Mouse (Mus musculus): ENCODE results near the gene Mpg. TPM values are rescaled to one million over a fixed set of nuclear protein-coding genes. Genes with fewer than 3 reads are reported as not detected.

The Mpg gene
- total and polyA plus RNA-seq, 2 experiments from 2014 or later, result 29.7 to 31.0 TPM

GRCm38 (mm10) chr11:32237411-32237795 lies 11.1 kb downstream of the Mpg start:
- H3K4me3 ChIP-seq (ENCODE audit: low read depth, low read length), result no peak overlapping the region
- no peak overlapping the region for H3K4me2 ChIP-seq (ENCODE audit: low read depth)
- no peaks in the 10 kb centered on the region for H3K9me3 ChIP-seq (ENCODE audit: low read length)
- no peak for TF ChIP-seq CTCF (IDR thresholded peaks at IDR 0.05; ENCODE audit: low read depth)
- no peak overlapping the region for H3K9ac ChIP-seq
- peaks cover 11% of the 10 kb centered on the region for H3K36me3 ChIP-seq (ENCODE audit: insufficient read depth)
- WGBS, result 82% methylated on average over 3 of the region's 3 CpGs
- H3K27ac ChIP-seq (ENCODE audit: low read depth, low read length), result 0 out of 2 replicates have a peak overlapping the region, but pooled peaks have one; percentile 63
- H3K27me3 ChIP-seq (ENCODE audit: insufficient read depth, low read length), result no peaks in the 10 kb centered on the region
- peaks cover 9% of the 10 kb centered on the region for H3K4me1 ChIP-seq (ENCODE audit: insufficient read depth)
- no peak for ATAC-seq
- no peak for DNase-seq

- H3K4me2 ChIP-seq (ENCODE audit: low read depth), result no peak overlapping the region
- 60% methylated on average over 5 of the region's 5 CpGs for WGBS
- H3K4me1 ChIP-seq (ENCODE audit: insufficient read depth), result peaks cover 9% of the 10 kb centered on the region
- ATAC-seq, result 0 out of 2 replicates have a peak, but pooled peaks have one; percentile 21
- no peak overlapping the region for H3K27ac ChIP-seq (ENCODE audit: low read depth, low read length)
- DNase-seq, result peak; percentile 74
- H3K4me3 ChIP-seq (ENCODE audit: low read depth, low read length), result no peak overlapping the region
- H3K9ac ChIP-seq, result no peak overlapping the region
- TF ChIP-seq CTCF (IDR thresholded peaks at IDR 0.05; ENCODE audit: low read depth), result peak; percentile 96
- H3K9me3 ChIP-seq (ENCODE audit: low read length), result no peaks in the 10 kb centered on the region
- no peaks in the 10 kb centered on the region for H3K27me3 ChIP-seq (ENCODE audit: insufficient read depth, low read length)
- H3K36me3 ChIP-seq (ENCODE audit: insufficient read depth), result peaks cover 14% of the 10 kb centered on the region
Measured at GRCm38 (mm10) chr11:32238093-32238860, 12.0 kb downstream of the Mpg start.

GRCm38 (mm10) chr11:32241391-32241790 lies 15.1 kb downstream of the Mpg start:
- H3K4me3 ChIP-seq (ENCODE audit: low read depth, low read length), result no peak overlapping the region
- H3K9me3 ChIP-seq (ENCODE audit: low read length), result no peaks in the 10 kb centered on the region
- ATAC-seq, result no peak
- H3K4me2 ChIP-seq (ENCODE audit: low read depth), result no peak overlapping the region
- no peaks in the 10 kb centered on the region for H3K27me3 ChIP-seq (ENCODE audit: insufficient read depth, low read length)
- peaks cover 28% of the 10 kb centered on the region for H3K36me3 ChIP-seq (ENCODE audit: insufficient read depth)
- H3K27ac ChIP-seq (ENCODE audit: low read depth, low read length), result no peak overlapping the region
- H3K4me1 ChIP-seq (ENCODE audit: insufficient read depth), result peaks cover 4% of the 10 kb centered on the region; the same call in 1 of the 2 replicates
- DNase-seq, result no peak
- TF ChIP-seq CTCF (IDR thresholded peaks at IDR 0.05; ENCODE audit: low read depth), result no peak
- no peak overlapping the region for H3K9ac ChIP-seq

- no peak for TF ChIP-seq CTCF (IDR thresholded peaks at IDR 0.05; ENCODE audit: low read depth)
- 92% methylated on average over 3 of the region's 3 CpGs for WGBS
- Histone ChIP-seq H3K36me3 (ENCODE audit: insufficient read depth) (peaks cover 35% of the 10 kb centered on the region), H3K4me1 (ENCODE audit: insufficient read depth) (no peaks in the 10 kb centered on the region), H3K27ac (ENCODE audit: low read depth, low read length) (no peak overlapping the region), H3K4me2 (ENCODE audit: low read depth) (no peak overlapping the region), H3K9me3 (ENCODE audit: low read length) (no peaks in the 10 kb centered on the region), H3K4me3 (ENCODE audit: low read depth, low read length) (no peak overlapping the region), H3K9ac (0 out of 2 replicates have a peak overlapping the region, but pooled peaks have one; percentile 6), H3K27me3 (ENCODE audit: insufficient read depth, low read length) (no peaks in the 10 kb centered on the region)
- DNase-seq, result no peak
- ATAC-seq, result no peak
Measured at GRCm38 (mm10) chr11:32242209-32242608, 15.9 kb downstream of the Mpg start.

- TF ChIP-seq CTCF (IDR thresholded peaks at IDR 0.05; ENCODE audit: low read depth), result no peak
- Histone ChIP-seq H3K4me3 (ENCODE audit: low read depth, low read length) (no peak overlapping the region), H3K36me3 (ENCODE audit: insufficient read depth) (peaks cover 44% of the 10 kb centered on the region), H3K9me3 (ENCODE audit: low read length) (no peaks in the 10 kb centered on the region), H3K9ac (no peak overlapping the region), H3K4me2 (ENCODE audit: low read depth) (no peak overlapping the region), H3K4me1 (ENCODE audit: insufficient read depth) (no peaks in the 10 kb centered on the region), H3K27ac (ENCODE audit: low read depth, low read length) (no peak overlapping the region), H3K27me3 (ENCODE audit: insufficient read depth, low read length) (no peaks in the 10 kb centered on the region)
- no peak for ATAC-seq
- whole genome bisulfite sequencing, result 78% methylated on average over 7 of the region's 7 CpGs
- DNase-seq, result no peak
Measured at GRCm38 (mm10) chr11:32243205-32243955, 17.1 kb downstream of the Mpg start.

GRCm38 (mm10) chr11:32244064-32244463 lies 17.8 kb downstream of the Mpg start:
- ATAC-seq (no peak), DNase-seq (no peak)
- Histone ChIP-seq H3K4me1 (ENCODE audit: insufficient read depth) (no peaks in the 10 kb centered on the region), H3K4me2 (ENCODE audit: low read depth) (no peak overlapping the region), H3K4me3 (ENCODE audit: low read depth, low read length) (no peak overlapping the region), H3K9me3 (ENCODE audit: low read length) (no peaks in the 10 kb centered on the region), H3K36me3 (ENCODE audit: insufficient read depth) (peaks cover 40% of the 10 kb centered on the region), H3K27me3 (ENCODE audit: insufficient read depth, low read length) (no peaks in the 10 kb centered on the region), H3K9ac (no peak overlapping the region), H3K27ac (ENCODE audit: low read depth, low read length) (no peak overlapping the region)
- no peak for TF ChIP-seq CTCF (IDR thresholded peaks at IDR 0.05; ENCODE audit: low read depth)
- 70% methylated on average over 3 of the region's 3 CpGs for WGBS

GRCm38 (mm10) chr11:32244617-32245016 lies 18.3 kb downstream of the Mpg start:
- WGBS, result 89% methylated on average over 1 of the region's 1 CpGs
- ATAC-seq (no peak), DNase-seq (no peak)
- no peak for TF ChIP-seq CTCF (IDR thresholded peaks at IDR 0.05; ENCODE audit: low read depth)
- Histone ChIP-seq H3K4me2 (ENCODE audit: low read depth) (no peak overlapping the region), H3K9me3 (ENCODE audit: low read length) (no peaks in the 10 kb centered on the region), H3K4me3 (ENCODE audit: low read depth, low read length) (no peak overlapping the region), H3K4me1 (ENCODE audit: insufficient read depth) (no peaks in the 10 kb centered on the region), H3K27ac (ENCODE audit: low read depth, low read length) (no peak overlapping the region), H3K9ac (no peak overlapping the region), H3K27me3 (ENCODE audit: insufficient read depth, low read length) (no peaks in the 10 kb centered on the region), H3K36me3 (ENCODE audit: insufficient read depth) (peaks cover 44% of the 10 kb centered on the region)
